Mouse (Mus musculus) erythroid progenitor cell, adult 5-6 weeks (primary cell): ENCODE measurements around the gene Strn3. TPM values are rescaled to one million over a fixed set of nuclear protein-coding genes. Genes with fewer than 3 reads are reported as not detected.

Source experiments
- total RNA-seq, 2 experiments: library from RNA; stranded (forward) in 1 of 2; stranded (reverse) in 1 of 2; fragments of 150-400 nt in 1 of 2; fragments of 186-747, 209-891 nt in 1 of 2; gene quantifications; 2 replicates each; pipeline versions ENCODE4 v1.2.3 to v1.2.4; 2015 to 2017; ENCODE audit warnings: low replicate concordance in 2 of 2

Gene Strn3
- total RNA-seq, 2 experiments from 2014 or later: 55.8 to 60.2 TPM

Other genes starting within 250 kb of the Strn3 start
- gene Coch, start 98.6 kb downstream of the Strn3 start, total RNA-seq (2015; ENCODE audit: low replicate concordance): not detected in 2 replicates
- not detected in 2 replicates for gene Coch, start 98.6 kb downstream of the Strn3 start, total RNA-seq (2017; ENCODE audit: low replicate concordance)
- gene Ap4s1, start 864 bp downstream of the Strn3 start, total RNA-seq (2015; ENCODE audit: low replicate concordance): 2.5 and 13.7 TPM in 2 replicates
- gene Ap4s1, start 864 bp downstream of the Strn3 start, total RNA-seq (2017; ENCODE audit: low replicate concordance): 4.4 and 29.4 TPM in 2 replicates
- 83.3 and 96.0 TPM in 2 replicates for gene Hectd1, start 137.6 kb upstream of the Strn3 start, total RNA-seq (2015; ENCODE audit: low replicate concordance)
- 139 and 142 TPM in 2 replicates for gene Hectd1, start 137.6 kb upstream of the Strn3 start, total RNA-seq (2017; ENCODE audit: low replicate concordance)